Mouse (Mus musculus): ENCODE data around the gene App. TPM values are rescaled to one million over a fixed set of nuclear protein-coding genes. Genes with fewer than 3 reads are reported as not detected.

The App gene
- total RNA-seq (2021) = 10 to 100 TPM; 68.7 to 96.8 TPM
- long read RNA-seq, experiment 1, full-length matches to known transcripts = 75 of 93 reads
- long read RNA-seq, experiment 1, partial matches to known transcripts = 10 of 93 reads
- long read RNA-seq, experiment 1, other reads (novel, unspliced or antisense) = 8 of 93 reads
- long read RNA-seq, experiment 2, full-length matches to known transcripts = 61 of 72 reads
- long read RNA-seq, experiment 2, partial matches to known transcripts = 5 of 72 reads
- long read RNA-seq, experiment 2, other reads (novel, unspliced or antisense) = 6 of 72 reads

DNA sequence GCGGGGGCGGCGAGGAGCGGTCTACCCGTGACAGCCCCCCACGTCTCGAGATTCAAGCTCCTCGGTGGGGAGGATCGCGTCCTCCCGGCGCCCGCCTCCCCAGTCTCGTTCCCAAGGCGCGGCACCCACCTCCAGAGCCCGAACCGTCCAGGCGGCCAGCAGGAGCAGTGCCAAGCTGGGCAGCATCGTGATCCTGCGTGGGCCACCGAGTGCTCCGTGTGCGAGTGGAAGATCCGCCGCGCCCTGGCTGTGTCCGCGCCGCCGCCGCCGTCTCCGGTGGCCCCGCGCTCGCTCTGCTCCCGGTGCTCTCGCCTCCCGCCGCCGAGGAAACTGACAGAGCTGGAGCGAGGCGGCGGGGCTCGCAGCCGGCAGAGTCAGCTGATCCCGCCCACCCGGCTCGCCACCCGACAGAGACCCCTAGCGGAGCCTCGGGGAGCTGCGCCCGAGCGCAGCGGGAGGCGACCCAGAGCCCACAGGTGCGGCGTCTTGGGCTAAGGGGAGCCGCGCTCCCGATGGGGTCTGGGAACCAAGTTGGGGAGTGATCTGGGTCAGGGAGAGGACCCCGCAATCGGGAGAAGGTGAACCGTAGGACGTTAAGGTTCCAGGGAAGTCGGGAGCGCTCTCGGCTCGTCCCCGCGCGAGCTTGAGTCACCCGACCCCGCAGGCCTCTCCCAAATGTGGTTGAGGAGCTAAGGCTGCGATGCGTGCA, at the start of gene App:
Gene App (minus strand): TSS at position 394 of the 709 bp plus-strand sequence.
- DNase-seq (ENCODE audit: low spot score) = peak; percentile 91

DNA sequence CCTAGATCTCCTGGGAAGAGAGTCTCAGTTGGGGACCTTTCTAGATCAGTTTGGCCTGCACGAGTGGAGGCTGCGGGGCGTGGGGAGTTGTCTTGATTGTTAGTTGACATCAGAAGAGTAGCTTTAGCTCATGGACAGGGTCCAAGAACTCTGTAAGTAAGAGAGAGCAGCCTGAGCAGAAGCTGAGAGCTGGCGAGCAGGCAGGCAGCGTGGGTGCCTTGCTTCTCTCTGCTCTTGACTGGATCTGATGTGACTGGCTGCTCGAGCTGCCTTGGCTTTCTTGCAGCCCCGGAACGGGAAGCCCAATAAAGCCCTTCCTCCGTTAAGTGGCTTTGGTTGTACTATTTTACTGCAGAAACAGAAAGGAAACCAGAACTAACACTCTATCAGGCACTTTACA, 42.3 kb upstream of the App start:
- no peak for DNase-seq (ENCODE audit: low spot score)

DNA sequence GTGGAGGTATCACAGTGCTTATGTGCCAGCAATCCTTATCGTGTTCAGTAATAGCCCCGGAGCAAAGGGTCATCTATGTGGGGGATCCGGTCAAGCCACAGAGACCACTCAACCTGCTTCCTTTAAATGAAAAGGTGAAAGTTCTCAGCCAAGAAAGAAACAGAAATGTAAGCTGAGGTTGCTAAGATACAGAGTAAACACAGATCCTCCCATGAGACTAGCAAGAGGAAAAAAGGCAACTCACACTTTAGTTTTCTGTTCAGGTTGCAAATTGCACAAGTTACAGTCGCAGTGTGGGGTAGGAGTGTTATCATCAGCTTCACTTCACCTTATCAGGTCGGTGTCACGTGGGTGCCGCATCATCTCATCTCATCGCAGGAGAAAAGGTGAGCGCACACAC, 41.6 kb upstream of the App start:
- DNase-seq (ENCODE audit: low spot score) = no peak

DNA sequence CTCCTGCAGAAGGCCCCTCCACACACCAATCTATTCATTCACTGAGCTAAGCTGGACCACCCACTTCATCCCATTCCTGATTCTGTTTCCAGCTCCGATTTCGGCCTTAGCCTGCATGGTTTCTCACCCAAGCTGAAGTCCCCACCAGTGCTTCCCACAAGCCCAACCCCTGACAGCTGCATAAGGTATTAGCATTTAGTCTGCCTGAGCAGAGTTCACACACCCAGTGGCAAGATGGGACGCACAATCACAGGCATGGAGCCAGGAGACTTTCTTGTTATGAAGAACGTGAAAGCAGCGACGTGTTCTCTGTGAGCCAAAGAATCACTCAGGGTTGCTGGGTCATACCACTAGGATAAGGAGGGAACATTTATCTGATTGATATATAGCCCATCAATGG, 22.1 kb upstream of the App start:
- DNase-seq (ENCODE audit: low spot score) = peak; percentile 36

DNA sequence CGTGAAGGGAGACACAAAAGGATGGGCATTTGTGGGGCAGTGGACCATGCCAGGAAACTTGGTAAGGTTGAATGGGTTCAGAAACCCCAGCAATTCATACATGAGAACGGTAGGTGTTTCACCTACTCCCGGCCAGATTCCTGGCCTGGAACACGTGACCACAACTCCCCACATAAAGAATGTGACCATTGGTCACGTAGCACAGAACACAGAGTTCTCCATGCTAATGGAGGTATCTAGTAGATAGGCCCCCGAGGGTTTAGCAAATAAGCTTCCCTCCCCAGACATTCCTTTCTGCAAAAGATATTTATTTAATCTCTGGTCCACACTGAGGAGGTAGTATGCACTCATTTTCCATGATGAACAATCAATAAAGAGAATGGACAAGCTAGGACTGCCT, 21.6 kb upstream of the App start:
- no peak for DNase-seq (ENCODE audit: low spot score)

DNA sequence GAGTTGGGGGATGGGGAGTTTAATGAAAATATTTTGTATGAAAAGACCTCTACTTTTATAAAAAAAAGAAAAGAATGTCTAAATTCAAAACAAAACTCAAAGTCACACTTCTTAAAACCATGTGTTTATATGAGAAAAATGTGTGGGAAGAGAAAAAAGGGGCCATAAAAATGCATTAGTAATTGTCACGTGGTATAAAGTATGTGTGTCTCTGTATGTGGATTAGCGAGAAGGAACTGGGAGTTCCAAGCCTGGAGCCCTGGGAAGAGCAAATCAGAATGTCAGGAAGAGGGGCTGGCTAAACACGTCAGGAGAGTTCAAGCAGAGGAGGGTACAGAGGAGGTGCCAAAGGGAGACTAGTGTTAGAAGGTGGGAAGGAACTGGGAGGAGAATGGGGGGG, 7.9 kb upstream of the App start:
- no peak for DNase-seq (ENCODE audit: low spot score)

DNA sequence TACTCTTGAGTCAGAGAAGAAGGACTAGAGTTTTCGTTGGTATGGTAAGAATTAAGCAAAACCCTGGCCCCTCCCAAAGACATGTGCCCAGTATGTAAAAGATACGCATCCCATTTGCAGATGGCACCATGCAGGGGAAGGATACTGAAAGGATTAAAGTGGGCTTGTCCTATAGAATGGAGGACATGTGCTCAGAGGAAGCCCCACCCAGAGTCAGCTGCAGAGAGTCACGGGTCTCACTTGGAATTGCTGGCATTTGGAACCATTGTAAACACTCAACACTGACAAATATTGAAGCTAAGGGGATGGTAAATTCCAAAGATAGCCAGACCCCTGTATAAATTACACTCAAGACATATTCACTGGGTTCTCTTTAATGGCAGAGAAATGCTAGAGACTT, 7.1 kb upstream of the App start:
- DNase-seq (ENCODE audit: low spot score) = no peak

DNA sequence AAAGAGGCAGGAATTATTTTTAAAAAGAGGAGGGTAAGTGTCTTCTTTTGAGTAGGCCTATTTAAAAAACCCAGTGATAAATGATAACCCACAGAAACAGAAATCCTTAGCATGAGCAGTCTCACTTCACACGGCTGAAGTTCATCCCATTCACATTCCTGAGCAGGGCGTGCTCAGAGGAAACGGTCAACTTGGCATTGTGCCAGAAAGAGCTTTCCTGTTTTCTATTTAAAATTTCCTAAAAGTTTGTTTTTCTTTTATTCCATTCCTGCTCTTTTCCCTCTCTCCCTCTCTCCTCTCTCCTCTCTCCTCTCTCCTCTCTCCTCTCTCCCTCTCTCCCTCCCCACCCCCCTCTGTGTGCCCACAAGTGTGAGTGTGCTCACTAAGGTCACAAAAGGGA, 3.1 kb upstream of the App start:
- no peak for DNase-seq (ENCODE audit: low spot score)

DNA sequence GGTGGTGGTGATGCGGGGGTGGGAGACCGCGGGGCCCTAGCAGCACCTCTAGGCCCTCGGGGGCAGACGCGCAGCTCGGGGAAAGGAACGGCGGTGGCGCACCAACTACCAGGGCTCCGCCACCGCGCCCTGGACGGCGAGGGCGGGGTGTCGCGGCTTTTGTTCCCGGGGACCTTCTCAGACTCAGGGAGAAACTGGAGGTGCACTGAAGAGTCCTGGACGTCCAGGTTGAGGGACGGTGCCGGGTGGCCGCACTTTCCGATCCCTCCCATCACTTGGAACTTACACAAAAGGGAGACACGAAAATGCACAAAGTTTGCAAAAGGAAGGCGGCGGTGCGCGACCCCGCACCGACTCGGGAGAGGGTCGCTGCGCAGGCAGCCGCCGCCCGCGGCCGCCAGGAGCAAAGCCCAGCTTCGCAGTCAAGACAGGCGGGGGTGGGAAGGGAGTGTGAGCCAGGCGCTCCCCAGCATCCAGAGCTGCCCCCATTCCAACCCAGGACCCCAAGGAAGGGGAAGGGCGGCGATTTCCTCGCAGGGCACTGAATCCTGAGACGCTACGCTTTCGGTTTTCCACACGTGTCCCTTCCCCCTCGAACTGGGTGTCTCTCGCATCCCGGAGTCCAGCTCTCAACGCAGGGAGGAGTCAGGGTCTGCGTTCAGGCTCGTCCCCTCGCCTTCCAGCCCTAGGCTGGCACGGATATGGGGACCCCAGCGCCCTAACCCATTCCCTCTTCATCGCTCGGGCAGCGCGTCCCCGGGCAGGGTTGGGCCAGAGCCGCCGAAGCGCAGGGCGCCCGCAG, 794 bp downstream of the App start:
- peak; percentile 38 for DNase-seq (ENCODE audit: low spot score)

DNA sequence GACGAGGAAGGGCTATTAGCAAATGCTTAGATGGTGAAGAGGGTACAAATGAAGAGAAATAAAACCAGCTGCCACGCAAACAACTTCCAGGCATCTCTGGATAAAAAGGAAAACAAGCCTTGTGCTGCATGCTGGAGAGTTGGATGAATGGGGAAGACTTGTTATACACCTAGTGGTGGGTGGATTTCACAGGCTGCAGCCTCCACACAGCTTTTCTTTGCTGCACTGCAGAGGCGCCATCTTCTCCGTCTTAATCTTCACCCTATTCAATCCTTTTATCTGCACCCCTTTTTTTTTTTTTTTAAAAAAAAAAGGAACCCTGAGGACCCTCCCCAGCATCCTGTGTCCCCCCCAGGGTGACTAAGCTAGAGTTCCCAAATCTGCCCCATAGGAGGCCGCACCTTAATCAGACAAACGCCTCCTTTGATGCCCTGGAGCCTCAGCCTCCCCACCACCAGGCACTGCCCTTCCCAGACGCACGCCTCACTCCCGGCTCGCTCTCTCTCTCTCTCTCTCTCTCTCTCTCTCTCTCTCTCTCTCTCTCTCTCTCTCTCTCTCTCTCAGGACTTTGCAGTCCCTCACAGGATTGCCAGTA, 1.5 kb downstream of the App start:
- DNase-seq (ENCODE audit: low spot score) = no peak

DNA sequence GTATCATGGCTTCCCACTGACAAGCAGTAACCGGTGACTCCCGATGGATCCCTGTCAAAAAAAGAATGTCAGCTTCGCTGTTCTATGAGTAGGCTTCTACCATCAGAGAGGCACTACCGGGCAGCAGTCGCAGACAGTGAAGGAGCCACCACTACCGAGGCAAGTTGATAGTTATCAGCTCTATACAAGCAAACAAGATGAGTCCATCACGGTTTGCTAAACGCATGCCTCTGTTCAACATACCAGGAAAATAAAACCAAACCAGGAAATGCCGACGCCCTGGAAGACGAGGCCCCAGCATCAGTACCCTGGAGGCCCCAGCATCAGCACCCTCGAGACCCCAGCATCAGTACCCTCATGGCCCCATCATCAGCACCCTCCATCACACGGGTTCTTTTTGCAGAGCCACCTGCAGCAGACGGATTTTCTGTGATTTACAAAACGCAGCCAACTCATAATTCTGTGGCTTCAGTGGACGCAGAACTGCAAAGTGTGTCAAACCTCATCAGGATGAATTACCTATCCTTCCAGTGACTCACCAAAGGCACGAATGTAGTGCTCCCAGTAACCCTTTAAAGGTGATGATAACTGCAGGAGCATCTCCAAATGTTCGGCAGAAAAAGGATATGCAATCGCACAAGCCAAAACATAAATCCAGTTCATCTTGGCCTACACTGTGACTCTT, 2.6 kb downstream of the App start:
- DNase-seq (ENCODE audit: low spot score) = no peak

DNA sequence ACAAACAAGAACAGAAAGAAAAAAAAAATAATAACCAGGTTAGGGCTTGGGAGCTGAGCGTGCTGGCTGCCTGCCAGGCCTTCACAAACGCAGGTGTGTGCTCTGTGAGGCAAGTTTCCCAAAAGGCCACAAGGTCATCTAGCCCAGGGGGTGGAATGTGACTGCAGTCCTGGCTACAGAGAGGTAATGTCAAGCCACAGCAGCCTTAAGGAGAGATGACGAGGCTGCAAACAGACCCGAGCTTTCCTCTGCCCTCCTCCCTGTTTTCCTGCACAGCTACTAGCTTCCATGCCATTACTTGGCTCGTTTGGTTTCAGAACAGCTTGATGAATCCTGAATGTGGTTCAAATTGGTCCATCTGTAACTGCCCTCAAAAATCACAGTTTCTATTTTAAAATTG, 4.7 kb downstream of the App start:
- no peak for DNase-seq (ENCODE audit: low spot score)

DNA sequence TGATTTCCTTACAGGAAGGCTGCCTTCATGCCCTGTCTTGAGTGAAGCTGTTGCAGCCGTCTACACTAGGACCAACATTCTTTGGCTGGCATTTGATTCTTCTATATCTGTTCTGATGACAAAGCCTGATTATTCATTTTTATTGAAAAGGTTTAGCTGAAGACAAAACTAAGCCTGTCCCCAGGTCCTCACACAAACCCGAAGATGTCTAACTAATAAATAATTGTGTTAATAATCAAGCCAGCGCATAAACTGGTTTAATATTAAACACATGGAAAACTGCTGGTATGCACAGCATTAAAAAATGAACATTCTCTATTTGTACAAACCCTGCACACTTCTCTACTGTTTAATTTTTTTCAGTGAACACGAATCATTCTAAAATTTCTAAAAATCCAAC, 7.4 kb downstream of the App start:
- no peak for DNase-seq (ENCODE audit: low spot score)

DNA sequence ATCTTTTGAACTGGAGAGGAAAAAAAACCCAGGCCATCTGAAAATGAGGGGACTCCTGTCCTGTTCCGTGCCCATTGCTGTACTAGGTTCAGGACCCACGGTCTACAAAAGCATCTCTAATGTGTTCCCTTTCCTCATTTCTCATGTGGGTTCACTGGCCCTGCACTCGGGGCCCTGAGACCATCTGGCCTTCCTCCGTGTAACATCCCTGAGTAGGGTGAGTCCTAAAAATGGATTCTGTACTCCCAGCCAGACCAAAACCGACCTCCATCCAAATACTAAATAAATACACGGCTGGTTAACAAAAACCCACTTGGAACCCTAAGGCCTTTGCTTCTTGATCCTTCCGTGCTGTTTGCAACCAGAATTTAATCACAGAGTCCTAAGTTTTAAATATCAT, 7.9 kb downstream of the App start:
- no peak for DNase-seq (ENCODE audit: low spot score)

DNA sequence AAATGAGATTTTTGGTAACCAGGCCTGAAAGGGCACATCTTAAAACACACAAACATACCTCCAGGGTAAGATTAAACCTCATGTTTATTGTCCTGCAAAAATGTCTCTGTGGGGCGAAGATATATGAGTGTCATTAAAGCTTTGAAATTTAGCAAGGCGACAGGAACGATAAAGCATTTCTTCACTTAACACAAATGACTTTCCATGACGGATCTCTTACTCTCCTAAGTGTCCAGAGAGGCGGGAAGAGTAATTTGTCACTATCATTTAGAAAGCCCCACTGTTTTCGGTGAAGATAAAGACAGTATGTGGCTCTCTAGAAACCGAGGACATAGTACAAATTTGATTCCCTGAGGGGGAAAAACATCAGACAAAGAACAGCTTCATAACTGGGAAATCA, 8.4 kb downstream of the App start:
- no peak for DNase-seq (ENCODE audit: low spot score)

DNA sequence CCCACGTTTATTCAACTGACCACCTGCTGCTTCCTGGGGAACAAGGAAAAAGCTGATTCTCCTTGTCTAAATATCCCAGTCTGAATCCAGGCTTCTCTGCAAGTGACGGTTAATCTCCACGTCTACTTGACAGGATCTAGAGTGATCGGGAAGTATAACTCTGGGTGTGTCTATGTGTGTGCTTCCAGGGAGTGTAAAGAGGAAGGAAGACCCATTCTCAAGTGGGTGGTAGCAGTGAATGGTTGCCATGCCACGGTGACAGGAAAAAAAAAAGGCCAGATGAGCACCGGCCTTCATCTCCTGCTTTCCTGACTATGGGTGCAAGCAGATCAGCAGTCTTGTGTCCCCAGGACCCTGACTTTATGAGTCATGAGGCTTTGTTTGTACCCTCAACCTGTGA, 10.8 kb downstream of the App start:
- no peak for DNase-seq (ENCODE audit: low spot score)

DNA sequence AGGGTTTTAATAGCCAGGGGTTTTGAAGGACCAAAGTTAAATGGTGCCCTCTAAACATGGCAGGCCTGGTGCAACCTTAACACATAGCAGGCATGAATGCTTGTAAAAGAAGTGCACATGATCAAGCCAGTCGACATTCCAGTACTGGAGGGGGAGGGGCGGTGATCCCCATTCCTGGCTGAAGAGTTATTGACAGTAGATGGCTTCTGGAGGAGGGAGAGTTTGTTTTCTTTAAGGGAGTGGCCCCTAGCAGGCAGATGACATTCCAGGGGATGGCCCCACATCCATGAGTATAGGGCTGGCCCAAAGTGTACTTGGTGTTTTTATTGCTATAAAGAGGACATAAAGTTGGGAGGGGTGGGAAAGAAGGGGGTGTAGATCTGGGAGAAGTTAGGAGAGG, 13.4 kb downstream of the App start:
- no peak for DNase-seq (ENCODE audit: low spot score)

DNA sequence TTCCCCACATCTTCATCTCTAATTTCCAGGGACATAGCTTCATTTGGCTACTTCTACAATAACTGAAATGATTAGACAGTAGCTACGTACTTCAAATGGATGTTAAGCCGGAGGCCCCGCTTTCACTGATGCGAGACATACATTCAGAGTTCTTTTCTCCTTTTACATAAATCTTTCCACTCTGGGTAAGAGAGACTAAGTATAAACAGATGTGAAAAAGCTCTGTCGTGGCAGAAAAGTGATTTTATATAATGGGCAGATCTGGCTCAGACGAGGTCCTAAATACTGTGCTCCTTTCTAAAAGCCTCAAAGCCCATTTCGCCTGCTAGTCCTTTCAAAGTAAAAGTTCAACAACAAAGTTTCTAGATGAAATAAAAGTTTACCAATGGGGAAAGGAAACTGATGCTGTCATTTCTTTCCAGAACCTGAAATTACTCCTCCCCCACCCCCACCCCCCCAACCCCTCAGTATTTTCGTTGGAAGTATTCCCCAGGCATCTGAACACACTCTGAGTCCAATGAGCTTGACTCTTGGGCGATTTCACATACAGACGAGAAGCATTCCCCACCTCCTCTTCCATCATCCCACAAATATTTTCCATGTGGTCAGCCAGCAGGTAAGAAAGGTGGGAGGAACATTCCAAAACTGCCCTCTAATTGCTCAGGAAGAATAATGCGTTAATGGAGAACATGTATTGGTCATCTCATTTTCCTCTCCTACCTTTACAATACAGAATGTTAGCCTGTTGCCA, 15.6 kb downstream of the App start:
- no peak for DNase-seq (ENCODE audit: low spot score)

DNA sequence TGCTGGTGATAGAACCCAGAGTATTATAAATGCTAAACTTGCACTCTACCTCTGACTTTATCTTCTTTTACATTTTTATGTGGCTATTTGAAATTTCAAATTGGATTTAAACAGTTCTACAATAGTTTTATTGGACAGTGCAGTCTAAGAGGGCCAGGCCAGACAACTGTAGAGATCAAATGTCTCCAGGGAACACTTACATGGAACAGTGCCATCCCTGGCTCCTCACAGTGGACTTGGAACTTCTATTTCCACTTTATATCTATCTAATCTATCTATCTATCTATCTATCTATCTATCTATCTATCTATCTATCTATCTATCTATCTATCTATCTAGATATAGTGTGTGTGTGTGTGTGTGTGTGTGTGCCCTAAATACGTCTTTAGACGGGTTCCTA, 16.4 kb downstream of the App start:
- peak; percentile 73 for DNase-seq (ENCODE audit: low spot score)

DNA sequence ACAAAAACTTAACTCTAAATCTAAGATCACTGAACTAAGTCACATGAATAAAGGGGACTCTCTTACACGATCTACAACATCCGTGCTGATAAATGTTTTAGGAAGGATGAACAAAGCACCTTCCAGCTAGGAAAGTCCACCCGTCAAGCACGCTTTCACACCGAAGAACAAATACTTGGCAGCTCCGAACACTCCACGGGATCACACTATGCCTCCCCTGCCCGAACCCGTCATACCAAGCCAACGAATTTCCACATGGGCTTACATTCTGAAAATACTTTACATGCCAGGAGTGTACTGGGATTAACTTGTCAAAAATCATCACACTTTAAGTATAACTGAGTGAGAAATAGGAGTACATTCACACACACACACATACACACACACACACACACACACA, 17.7 kb downstream of the App start:
- no peak for DNase-seq (ENCODE audit: low spot score)

DNA sequence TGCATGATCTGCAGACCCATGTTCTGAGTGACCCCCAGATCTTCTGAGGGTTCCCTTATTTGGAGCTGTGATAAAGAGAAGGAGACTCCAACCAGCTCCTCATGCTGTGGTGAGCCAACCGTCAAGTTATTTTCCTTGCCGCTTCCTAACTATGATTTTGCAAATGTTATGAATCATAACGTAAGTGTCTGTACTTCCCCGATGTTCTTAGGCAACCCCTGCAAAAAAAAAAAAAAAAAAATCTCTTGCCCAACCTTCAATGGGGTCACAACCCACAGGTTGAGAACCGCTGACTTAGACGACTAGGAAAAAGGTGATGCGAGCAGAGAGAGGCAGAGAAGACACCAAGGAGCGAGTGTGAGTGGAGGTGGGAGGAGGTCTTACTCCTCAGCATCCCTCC, 21.1 kb downstream of the App start:
- no peak for DNase-seq (ENCODE audit: low spot score)

Measured in gastrocnemius, adult 18-20 months (tissue).